Mouse (Mus musculus) heart, adult 2 months (tissue): ENCODE results near the gene Als2cl. TPM values are rescaled to one million over a fixed set of nuclear protein-coding genes. Genes with fewer than 3 reads are reported as not detected.

Experiments used
- DNase-seq, 2 experiments: peaks; one replicate each; pipeline ENCODE4 v3.0.0; 2021
- H3K27ac ChIP-seq: fragments of 200-600 bp; 2 replicates; pipeline ENCODE4 v1.8.1; 2022
- H3K27me3 ChIP-seq: fragments of 200-500 bp; 2 replicates; pipeline ENCODE4 v1.6.1; 2012; ENCODE audit warnings: mild to moderate bottlenecking, low read length, inconsistent platforms, mixed read lengths; ENCODE audit not compliant: control insufficient read depth, insufficient read depth
- H3K36me3 ChIP-seq: fragments of 200-500 bp; 2 replicates; pipeline ENCODE4 v1.6.1; 2012; ENCODE audit warnings: low read length, inconsistent platforms; ENCODE audit not compliant: control insufficient read depth, insufficient read depth
- H3K4me1 ChIP-seq: fragments of 200-500 bp; 2 replicates; pipeline ENCODE4 v1.6.1; 2011; ENCODE audit warnings: low read length; ENCODE audit not compliant: control insufficient read depth, insufficient read depth
- H3K4me3 ChIP-seq: fragments of 200-600 bp; 2 replicates; pipeline ENCODE4 v1.8.1; 2022
- H3K79me2 ChIP-seq: fragments of 200-500 bp; replicated peaks from 2 replicates; pipeline ENCODE4 v1.6.1; 2012; ENCODE audit warnings: mild to moderate bottlenecking, inconsistent platforms, low read length, moderate library complexity, mixed read lengths; ENCODE audit not compliant: control insufficient read depth, insufficient read depth
- H3K9ac ChIP-seq: fragments of 200-500 bp; 2 replicates; pipeline ENCODE4 v1.6.1; 2012; ENCODE audit warnings: low read depth, mild to moderate bottlenecking, control low read depth, inconsistent platforms, low read length, mixed read lengths
- CTCF ChIP-seq: fragments of 200-600 bp; IDR thresholded peaks from 2 replicates; pipeline ENCODE4 v1.8.1; 2022; ENCODE audit warnings: antibody characterized with exemption, mild to moderate bottlenecking, moderate library complexity
- EP300 ChIP-seq: fragments of 200-500 bp; IDR thresholded peaks from 2 replicates; pipeline ENCODE4 v1.6.1; 2011; ENCODE audit warnings: low read depth, low read length, control low read depth; ENCODE audit not compliant: insufficient read depth
- POLR2A ChIP-seq: fragments of 200-500 bp; IDR thresholded peaks from 2 replicates; pipeline ENCODE4 v1.6.1; 2011; ENCODE audit warnings: mild to moderate bottlenecking, low read depth, low read length, control low read depth; ENCODE audit not compliant: insufficient read depth
- WGBS: fragments of 180-500 bp; shearing (Covaris S2); methylation state at CpG from one replicate; pipeline ENCODE4 v1.1.7; 2018; 5-methylcytosine and 5-hydroxymethylcytosine counted together
- intact Hi-C: fragments of 180-260 bp; cut with DNase I; formaldehyde crosslinking; loops from one replicate; pipeline ENCODE4 v1.15.1; 2025
- polyA plus RNA-seq: library from polyadenylated mRNA; depleted of rRNA; stranded (reverse); fragments of >200 nt; gene quantifications from 2 replicates; pipeline ENCODE4 v1.2.3, GENCODE M21; 2012
- total RNA-seq, 2 experiments: library from RNA; stranded (reverse); gene quantifications; 2 replicates each; pipeline ENCODE4 v1.2.3; 2021

The Als2cl gene
- total and polyA plus RNA-seq, 3 experiments: 13.7 to 25.7 (median 14.2) TPM

DNA sequence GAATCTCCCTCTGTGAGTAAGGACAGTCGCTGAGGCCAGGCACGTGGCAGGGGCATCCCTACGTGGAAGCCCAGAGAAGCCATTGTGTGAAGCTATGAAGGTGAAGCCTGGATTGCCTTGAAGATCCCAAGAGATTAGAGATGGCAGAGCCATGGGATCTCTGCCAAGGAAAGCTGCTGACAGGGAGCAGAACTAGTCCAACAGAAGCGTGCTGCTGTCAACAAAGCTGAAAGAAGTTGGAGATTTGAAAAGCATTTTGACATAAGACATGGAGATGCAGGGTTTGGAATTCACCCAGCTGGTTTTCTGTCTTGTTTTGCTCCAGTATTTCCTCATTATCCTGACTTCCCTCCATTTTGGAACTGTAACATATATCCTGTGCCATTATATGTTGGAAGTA is 22.6 kb downstream of the Als2cl start:
- WGBS: 67% methylated on average over 4 of the region's 4 CpGs
- intact Hi-C loops: no loop called here
- H3K27me3 ChIP-seq: no peaks in the 10 kb centered on the region
- no peaks in the 10 kb centered on the region for H3K36me3 ChIP-seq
- TF ChIP-seq POLR2A (no peak), EP300 (no peak), CTCF (no peak)
- H3K9ac ChIP-seq: no peak overlapping the region
- H3K27ac ChIP-seq: no peak overlapping the region
- DNase-seq: no peak
- no peaks in the 10 kb centered on the region for H3K4me1 ChIP-seq
- H3K79me2 ChIP-seq: no peaks in the 10 kb centered on the region
- H3K4me3 ChIP-seq: no peak overlapping the region

- H3K4me3 ChIP-seq: no peak overlapping the region
- no peaks in the 10 kb centered on the region for H3K79me2 ChIP-seq
- H3K27ac ChIP-seq: no peak overlapping the region
- H3K4me1 ChIP-seq: no peaks in the 10 kb centered on the region
- intact Hi-C loops: no loop called here
- 88% methylated on average over 11 of the region's 11 CpGs for WGBS
- DNase-seq: no peak
- H3K36me3 ChIP-seq: no peaks in the 10 kb centered on the region
- no peak overlapping the region for H3K9ac ChIP-seq
- H3K27me3 ChIP-seq: no peaks in the 10 kb centered on the region
- TF ChIP-seq CTCF (no peak), POLR2A (no peak), EP300 (no peak)
Observed at GRCm38 (mm10) chr9:110907201-110907837, 27.6 kb downstream of the Als2cl start.

DNA sequence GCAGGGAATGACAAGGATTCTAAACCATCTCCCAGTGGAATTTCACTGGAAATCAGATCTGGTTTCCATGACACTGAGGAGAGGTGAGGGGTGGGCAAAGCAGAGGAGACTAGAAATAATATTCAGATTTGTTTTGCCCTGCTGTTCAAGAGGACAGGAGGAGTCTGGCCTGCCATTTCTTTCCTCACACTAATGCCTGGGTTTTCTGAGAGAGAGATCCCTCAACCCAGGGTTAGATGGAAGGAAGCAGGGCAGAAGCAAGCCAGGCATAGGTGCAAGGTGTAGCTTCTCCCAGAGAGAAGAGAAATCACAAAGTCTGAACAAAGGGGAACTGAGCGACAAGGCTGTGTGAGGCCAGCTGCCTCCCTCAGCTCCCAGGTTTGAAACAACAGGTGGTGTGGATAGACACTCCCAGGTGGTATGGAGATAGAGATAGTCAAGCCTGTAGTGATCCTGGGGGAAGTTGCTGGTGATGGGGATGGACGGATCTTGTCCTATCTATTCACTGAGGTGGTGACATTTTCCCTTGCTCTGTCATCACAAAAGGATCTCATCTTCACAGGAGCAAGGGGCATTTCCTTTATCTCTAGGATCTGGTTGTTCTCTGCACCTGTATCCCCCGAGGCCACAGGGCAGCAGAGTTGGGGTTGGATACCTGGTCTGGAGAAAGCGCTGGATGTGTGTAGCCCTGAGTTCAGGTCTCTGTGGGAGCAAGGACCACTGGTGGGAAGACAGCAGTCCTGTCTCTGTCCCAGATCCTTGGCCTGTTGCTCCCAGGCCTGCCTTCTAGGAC is 28.4 kb downstream of the Als2cl start:
- no peak overlapping the region for H3K9ac ChIP-seq
- 81% methylated on average over 4 of the region's 4 CpGs for WGBS
- TF ChIP-seq CTCF (no peak), EP300 (no peak), POLR2A (no peak)
- H3K27ac ChIP-seq: no peak overlapping the region
- H3K27me3 ChIP-seq: no peaks in the 10 kb centered on the region
- no peak overlapping the region for H3K4me3 ChIP-seq
- no peaks in the 10 kb centered on the region for H3K4me1 ChIP-seq
- intact Hi-C loops: no loop called here
- H3K79me2 ChIP-seq: no peaks in the 10 kb centered on the region
- H3K36me3 ChIP-seq: no peaks in the 10 kb centered on the region
- DNase-seq: no peak

GRCm38 (mm10) chr9:110908631-110909016 is 29.0 kb downstream of the Als2cl start:
- no peak for DNase-seq
- 95% methylated on average over 3 of the region's 3 CpGs for WGBS
- intact Hi-C loops: no loop called here
- Histone ChIP-seq H3K27me3 (no peaks in the 10 kb centered on the region), H3K4me1 (no peaks in the 10 kb centered on the region), H3K27ac (no peak overlapping the region), H3K4me3 (no peak overlapping the region), H3K36me3 (no peaks in the 10 kb centered on the region), H3K79me2 (no peaks in the 10 kb centered on the region), H3K9ac (no peak overlapping the region)
- TF ChIP-seq EP300 (no peak), CTCF (no peak), POLR2A (no peak)

- no peaks in the 10 kb centered on the region for H3K79me2 ChIP-seq
- DNase-seq: peak in 1 of 2 experiments; percentile 2
- 54% methylated on average over 6 of the region's 6 CpGs for WGBS
- H3K4me3 ChIP-seq: no peak overlapping the region
- H3K27me3 ChIP-seq: no peaks in the 10 kb centered on the region
- no peak overlapping the region for H3K27ac ChIP-seq
- H3K36me3 ChIP-seq: no peaks in the 10 kb centered on the region
- no peak overlapping the region for H3K9ac ChIP-seq
- TF ChIP-seq CTCF (no peak), EP300 (no peak), POLR2A (no peak)
- no peaks in the 10 kb centered on the region for H3K4me1 ChIP-seq
- intact Hi-C loops: no loop called here
Observed at GRCm38 (mm10) chr9:110909371-110909967, 29.8 kb downstream of the Als2cl start.
